Mouse (Mus musculus) neural tube, embryonic 13.5 days (tissue): ENCODE results near the gene Tex33. TPM values are rescaled to one million over a fixed set of nuclear protein-coding genes. Genes with fewer than 3 reads are reported as not detected.

Experiments used
- ATAC-seq: fragments of 200-750 bp; cut with Nextera tagmentation; 2 replicates; pipeline ENCODE4 v1.8.0; 2017; ENCODE audit warnings: low read depth, mild to moderate bottlenecking, moderate TSS enrichment, moderate library complexity
- H3K27ac ChIP-seq: fragments of 300-500 bp; sonication (generic); replicated peaks from 2 replicates; pipeline ENCODE4 v1.5.1; 2015; ENCODE audit warnings: moderate library complexity, mild to moderate bottlenecking, inconsistent platforms
- H3K27me3 ChIP-seq: fragments of 300-500 bp; sonication (generic); 2 replicates; pipeline ENCODE4 v1.6.1; 2015; ENCODE audit warnings: mild to moderate bottlenecking, inconsistent platforms
- H3K36me3 ChIP-seq: fragments of 300-500 bp; sonication (generic); 2 replicates; pipeline ENCODE4 v1.6.1; 2015; ENCODE audit warnings: mild to moderate bottlenecking, inconsistent platforms
- H3K4me1 ChIP-seq: fragments of 300-500 bp; sonication (generic); replicated peaks from 2 replicates; pipeline ENCODE4 v1.6.1; 2015; ENCODE audit warnings: inconsistent platforms
- H3K4me2 ChIP-seq: fragments of 300-500 bp; sonication (generic); 2 replicates; pipeline ENCODE4 v1.6.1; 2015; ENCODE audit warnings: inconsistent platforms, mild to moderate bottlenecking, moderate library complexity
- H3K4me3 ChIP-seq: fragments of 300-500 bp; sonication (generic); 2 replicates; pipeline ENCODE4 v1.5.1; 2015; ENCODE audit warnings: mild to moderate bottlenecking, inconsistent platforms
- H3K9ac ChIP-seq: fragments of 300-500 bp; sonication (generic); 2 replicates; pipeline ENCODE4 v1.6.1; 2015; ENCODE audit warnings: moderate library complexity, mild to moderate bottlenecking, inconsistent platforms
- H3K9me3 ChIP-seq: fragments of 300-500 bp; sonication (generic); 2 replicates; pipeline ENCODE4 v1.6.1; 2016; ENCODE audit warnings: inconsistent platforms
- WGBS: fragments of 180-500 bp; shearing (Covaris S2); methylation state at CpG from one replicate; pipeline ENCODE4 v1.1.7; 2015; 5-methylcytosine and 5-hydroxymethylcytosine counted together
- polyA plus RNA-seq: library from polyadenylated mRNA; unstranded; fragments of >200 nt; fragmentation: Nextera tagmentation; extraction: Ambion mirVana; gene quantifications from 2 replicates; pipeline ENCODE4 v1.2.1, GENCODE M21; 2015

Tex33 gene
- polyA plus RNA-seq, 1 experiment from 2014 or later = not detected

GRCm38 (mm10) chr15:78385564-78385963, 10.1 kb downstream of the Tex33 start:
- H3K27ac ChIP-seq = no peak overlapping the region; the same call in 1 of the 2 replicates
- H3K9me3 ChIP-seq = no peaks in the 10 kb centered on the region
- H3K4me3 ChIP-seq = no peak overlapping the region
- H3K27me3 ChIP-seq = 0 out of 2 replicates have a peak, but pooled peaks cover 3% of the 10 kb centered on the region
- WGBS = 100% methylated on average over 1 of the region's 1 CpGs
- H3K4me1 ChIP-seq = peaks cover 14% of the 10 kb centered on the region
- no peaks in the 10 kb centered on the region for H3K36me3 ChIP-seq
- no peak overlapping the region for H3K4me2 ChIP-seq
- no peak for ATAC-seq
- H3K9ac ChIP-seq = no peak overlapping the region

DNA sequence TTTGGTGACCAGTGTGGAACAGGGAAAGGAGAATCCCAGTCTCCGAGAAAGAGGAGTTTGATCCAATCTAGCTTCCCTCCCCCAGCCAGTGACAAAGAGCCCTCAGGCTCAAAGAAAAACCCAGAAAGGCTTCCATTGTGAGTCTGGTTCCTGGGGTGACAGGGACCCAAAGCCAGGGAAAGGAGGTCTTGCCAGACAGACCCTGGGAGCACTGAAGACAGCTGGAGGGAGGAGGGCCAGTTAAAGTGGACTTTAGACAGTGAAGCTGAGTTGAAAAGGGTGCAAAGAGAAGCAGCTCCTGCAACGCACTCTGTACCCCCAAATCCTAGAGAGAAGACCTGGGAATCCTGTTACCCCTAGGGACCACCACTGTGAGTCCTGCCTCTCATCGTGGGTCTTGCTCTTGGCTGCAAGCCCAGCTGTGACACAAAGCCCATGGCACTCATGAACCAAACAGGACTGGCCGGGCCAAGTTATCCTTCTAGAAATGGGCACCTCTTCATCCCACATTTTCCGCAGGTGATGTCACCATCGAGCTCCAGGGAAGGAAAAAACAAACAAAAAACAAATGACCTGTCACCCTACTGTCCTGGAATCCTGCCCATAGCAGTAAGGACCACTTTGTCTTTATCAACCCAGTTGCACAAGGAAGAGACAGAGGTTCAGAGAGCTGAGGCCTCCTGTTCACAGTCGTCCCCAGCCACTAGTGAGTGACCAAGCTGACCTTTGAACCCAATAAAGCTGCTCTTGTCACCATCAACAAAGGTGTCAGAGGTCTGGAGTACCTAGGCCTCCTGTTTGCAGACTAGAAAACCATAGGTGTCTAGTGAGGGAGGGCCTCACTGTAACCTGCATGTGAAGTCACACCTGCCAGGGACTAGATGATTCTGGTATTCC, 11.2 kb downstream of the Tex33 start:
- H3K9me3 ChIP-seq = no peaks in the 10 kb centered on the region
- H3K4me3 ChIP-seq = no peak overlapping the region
- peak overlapping the region; percentile 57 for H3K27ac ChIP-seq
- H3K4me1 ChIP-seq = peaks cover 14% of the 10 kb centered on the region
- H3K27me3 ChIP-seq = 0 out of 2 replicates have a peak, but pooled peaks cover 3% of the 10 kb centered on the region
- no peak overlapping the region for H3K4me2 ChIP-seq
- 68% methylated on average over 7 of the region's 7 CpGs for WGBS
- no peak overlapping the region for H3K9ac ChIP-seq
- H3K36me3 ChIP-seq = no peaks in the 10 kb centered on the region
- no peak for ATAC-seq

DNA sequence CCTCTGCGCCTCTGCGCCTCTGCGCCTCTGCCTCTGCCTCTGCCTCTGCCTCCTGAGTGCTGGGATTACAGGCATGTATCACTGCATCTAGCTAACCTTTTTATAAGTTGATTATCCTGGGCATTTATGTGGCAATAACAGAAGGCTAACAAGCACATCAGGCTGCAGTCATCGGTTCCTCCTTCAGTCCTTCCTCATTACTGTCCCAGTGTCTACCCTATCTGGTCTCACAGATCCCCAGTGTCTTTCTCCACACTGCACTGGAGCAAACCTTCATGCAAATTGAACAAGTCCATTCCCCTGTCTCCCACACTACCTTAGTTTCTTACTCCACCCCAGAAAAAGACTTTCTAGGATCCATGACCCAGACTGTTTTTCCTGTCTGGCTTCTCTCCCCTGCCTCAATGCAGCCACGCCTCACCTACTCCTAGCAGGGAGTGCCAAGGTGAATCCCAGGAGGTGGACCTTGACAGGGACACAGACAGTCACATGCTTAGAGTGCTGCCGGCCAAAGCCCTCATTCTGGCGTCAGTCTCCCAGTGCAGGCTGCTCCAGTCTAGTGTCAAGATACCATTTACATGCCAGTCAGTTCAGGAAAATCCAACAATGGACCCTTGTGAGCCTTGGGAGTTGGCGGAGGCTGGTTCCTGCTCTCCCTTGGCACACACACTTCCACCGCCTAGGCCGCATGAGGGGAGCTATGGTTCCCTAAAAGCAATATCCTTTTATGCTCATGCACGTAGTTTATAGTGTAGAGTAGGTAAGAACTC, 12.1 kb downstream of the Tex33 start:
- Histone ChIP-seq H3K9me3 (no peaks in the 10 kb centered on the region), H3K27ac (peak overlapping the region; percentile 57), H3K27me3 (0 out of 2 replicates have a peak, but pooled peaks cover 3% of the 10 kb centered on the region), H3K4me3 (no peak overlapping the region), H3K4me2 (no peak overlapping the region), H3K4me1 (peaks cover 14% of the 10 kb centered on the region), H3K9ac (no peak overlapping the region), H3K36me3 (no peaks in the 10 kb centered on the region)
- 82% methylated on average over 11 of the region's 11 CpGs for WGBS
- peak; percentile 69 for ATAC-seq

GRCm38 (mm10) chr15:78382115-78382514, 13.6 kb downstream of the Tex33 start:
- Histone ChIP-seq H3K27me3 (0 out of 2 replicates have a peak, but pooled peaks cover 3% of the 10 kb centered on the region), H3K9ac (no peak overlapping the region), H3K4me1 (peaks cover 14% of the 10 kb centered on the region), H3K4me3 (no peak overlapping the region), H3K27ac (no peak overlapping the region), H3K36me3 (no peaks in the 10 kb centered on the region), H3K4me2 (no peak overlapping the region), H3K9me3 (no peaks in the 10 kb centered on the region)
- WGBS = 95% methylated on average over 4 of the region's 4 CpGs
- ATAC-seq = no peak

GRCm38 (mm10) chr15:78380741-78381140, 15.0 kb downstream of the Tex33 start:
- Histone ChIP-seq H3K36me3 (no peaks in the 10 kb centered on the region), H3K4me2 (no peak overlapping the region), H3K4me1 (peaks cover 14% of the 10 kb centered on the region), H3K9ac (no peak overlapping the region), H3K27ac (no peak overlapping the region), H3K9me3 (no peaks in the 10 kb centered on the region), H3K4me3 (no peak overlapping the region), H3K27me3 (0 out of 2 replicates have a peak, but pooled peaks cover 3% of the 10 kb centered on the region)
- ATAC-seq = no peak
- WGBS = 70% methylated on average over 4 of the region's 4 CpGs

DNA sequence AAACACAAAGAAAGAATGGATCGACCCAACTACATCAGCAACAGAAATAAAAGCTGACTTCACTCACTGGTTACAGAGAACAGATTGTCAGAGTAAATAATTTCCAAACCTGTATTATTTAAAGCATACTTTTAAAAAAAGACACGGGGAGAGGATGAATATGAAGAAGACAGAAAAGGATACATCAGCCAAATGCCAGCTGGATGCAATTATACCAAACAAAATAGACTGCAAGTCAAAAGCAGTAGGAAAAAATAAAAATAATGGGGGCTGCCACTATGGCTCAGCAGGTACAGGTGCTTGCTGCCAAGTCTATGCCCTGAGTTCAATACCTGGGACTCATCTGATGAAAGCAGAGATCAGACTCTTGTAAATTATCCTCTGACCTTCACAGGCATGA, 15.5 kb downstream of the Tex33 start:
- H3K27me3 ChIP-seq = 0 out of 2 replicates have a peak, but pooled peaks cover 3% of the 10 kb centered on the region
- H3K36me3 ChIP-seq = no peaks in the 10 kb centered on the region
- ATAC-seq = no peak
- H3K27ac ChIP-seq = no peak overlapping the region
- no peak overlapping the region for H3K4me2 ChIP-seq
- H3K4me1 ChIP-seq = peaks cover 14% of the 10 kb centered on the region
- WGBS = 84% methylated on average over 2 of the region's 2 CpGs
- H3K9ac ChIP-seq = no peak overlapping the region
- no peak overlapping the region for H3K4me3 ChIP-seq
- no peaks in the 10 kb centered on the region for H3K9me3 ChIP-seq

GRCm38 (mm10) chr15:78378556-78378955, 17.2 kb downstream of the Tex33 start:
- 87% methylated on average over 10 of the region's 10 CpGs for WGBS
- H3K4me1 ChIP-seq = no peaks in the 10 kb centered on the region
- no peak for ATAC-seq
- H3K4me2 ChIP-seq = no peak overlapping the region
- 0 out of 2 replicates have a peak, but pooled peaks cover 3% of the 10 kb centered on the region for H3K27me3 ChIP-seq
- H3K36me3 ChIP-seq = no peaks in the 10 kb centered on the region
- no peak overlapping the region for H3K27ac ChIP-seq
- no peaks in the 10 kb centered on the region for H3K9me3 ChIP-seq
- no peak overlapping the region for H3K4me3 ChIP-seq
- no peak overlapping the region for H3K9ac ChIP-seq

- no peak overlapping the region for H3K27ac ChIP-seq
- H3K36me3 ChIP-seq = no peaks in the 10 kb centered on the region
- H3K9ac ChIP-seq = no peak overlapping the region
- no peak overlapping the region for H3K4me3 ChIP-seq
- H3K9me3 ChIP-seq = no peaks in the 10 kb centered on the region
- WGBS = 84% methylated on average over 10 of the region's 10 CpGs
- H3K27me3 ChIP-seq = 0 out of 2 replicates have a peak, but pooled peaks cover 3% of the 10 kb centered on the region
- H3K4me1 ChIP-seq = no peaks in the 10 kb centered on the region
- no peak for ATAC-seq
- H3K4me2 ChIP-seq = no peak overlapping the region
Observed at GRCm38 (mm10) chr15:78377859-78378258, 17.9 kb downstream of the Tex33 start.

DNA sequence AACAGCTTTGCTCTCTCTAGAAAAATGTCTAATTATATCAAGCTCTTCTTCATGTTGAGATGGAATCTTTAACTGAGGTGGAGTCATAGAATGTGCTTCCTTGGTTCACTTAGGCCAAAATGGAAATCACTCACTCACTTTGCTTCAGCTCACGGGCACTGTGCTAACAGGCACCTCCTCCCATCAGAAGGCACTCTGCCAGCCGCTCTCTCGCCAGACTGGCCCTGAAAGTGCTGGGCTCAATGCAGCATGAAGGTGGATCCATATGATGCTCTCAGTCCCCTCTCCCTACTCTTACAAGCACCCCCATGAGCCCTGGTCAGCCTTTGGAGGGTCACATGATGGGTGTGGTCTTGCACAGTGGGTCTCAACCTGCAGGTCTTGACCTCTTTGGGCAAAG, 21.5 kb downstream of the Tex33 start:
- 62% methylated on average over 3 of the region's 3 CpGs for WGBS

GRCm38 (mm10) chr15:78372796-78373195, 22.9 kb downstream of the Tex33 start:
- Histone ChIP-seq H3K36me3 (no peaks in the 10 kb centered on the region), H3K27me3 (peaks cover 20% of the 10 kb centered on the region), H3K4me2 (no peak overlapping the region), H3K4me1 (no peaks in the 10 kb centered on the region), H3K27ac (no peak overlapping the region), H3K9ac (no peak overlapping the region), H3K4me3 (no peak overlapping the region), H3K9me3 (no peaks in the 10 kb centered on the region)
- ATAC-seq = no peak
- 81% methylated on average over 3 of the region's 3 CpGs for WGBS

More for the DNA sequence above, 21.5 kb downstream of the Tex33 start:
- no peak for ATAC-seq
- Histone ChIP-seq H3K9me3 (no peaks in the 10 kb centered on the region), H3K4me3 (no peak overlapping the region), H3K4me2 (no peak overlapping the region), H3K36me3 (no peaks in the 10 kb centered on the region), H3K27ac (no peak overlapping the region), H3K27me3 (0 out of 2 replicates have a peak, but pooled peaks cover 7% of the 10 kb centered on the region), H3K9ac (no peak overlapping the region), H3K4me1 (no peaks in the 10 kb centered on the region)

GRCm38 (mm10) chr15:78369641-78370040, 26.1 kb downstream of the Tex33 start:
- Histone ChIP-seq H3K9ac (no peak overlapping the region), H3K9me3 (no peaks in the 10 kb centered on the region), H3K4me1 (no peaks in the 10 kb centered on the region), H3K4me3 (no peak overlapping the region), H3K27ac (no peak overlapping the region), H3K27me3 (peaks cover 23% of the 10 kb centered on the region), H3K4me2 (no peak overlapping the region), H3K36me3 (no peaks in the 10 kb centered on the region)
- no peak for ATAC-seq
- 70% methylated on average over 1 of the region's 1 CpGs for WGBS

DNA sequence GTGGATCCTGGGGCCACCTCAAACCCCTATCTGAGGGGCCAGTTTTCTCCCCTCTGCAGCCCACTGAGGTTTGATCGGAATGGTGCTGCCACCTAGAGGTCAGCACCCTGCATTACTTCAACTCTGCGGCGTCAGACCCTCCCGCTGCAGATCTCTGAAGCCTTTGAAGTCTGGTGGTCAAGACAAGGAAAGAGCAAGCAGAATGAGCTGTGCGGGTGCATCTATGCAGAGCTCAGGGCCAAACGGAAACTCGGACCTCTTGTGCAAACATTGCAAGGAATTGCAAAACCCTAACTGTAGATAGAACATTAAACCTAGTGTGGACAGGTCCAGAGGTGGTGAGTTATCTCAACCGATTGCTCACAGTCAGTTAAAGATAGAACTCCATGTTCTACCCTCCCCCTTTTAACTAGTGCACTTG, 26.8 kb downstream of the Tex33 start:
- Histone ChIP-seq H3K36me3 (no peaks in the 10 kb centered on the region), H3K4me2 (no peak overlapping the region), H3K4me3 (no peak overlapping the region), H3K9ac (no peak overlapping the region), H3K9me3 (no peaks in the 10 kb centered on the region), H3K27me3 (peaks cover 23% of the 10 kb centered on the region), H3K27ac (no peak overlapping the region), H3K4me1 (no peaks in the 10 kb centered on the region)
- WGBS = 11% methylated on average over 8 of the region's 8 CpGs
- ATAC-seq = no peak
